Mouse (Mus musculus) kidney, adult 2 months (tissue): ENCODE measurements around the gene Cdc42ep2. TPM values are rescaled to one million over a fixed set of nuclear protein-coding genes. Genes with fewer than 3 reads are reported as not detected.

ENCODE experiments used
- DNase-seq: peaks from one replicate; pipeline ENCODE4 v3.0.0; 2021
- H3K27ac ChIP-seq: fragments of 200-500 bp; 2 replicates; pipeline ENCODE4 v1.5.1; 2012; ENCODE audit warnings: low read depth, low read length, control low read depth, inconsistent platforms; ENCODE audit not compliant: insufficient read depth
- H3K27me3 ChIP-seq: fragments of 200-500 bp; replicated peaks from 2 replicates; pipeline ENCODE4 v1.6.1; 2012; ENCODE audit warnings: mild to moderate bottlenecking, moderate library complexity, low read length, inconsistent platforms; ENCODE audit not compliant: control insufficient read depth, insufficient read depth
- H3K36me3 ChIP-seq: fragments of 200-500 bp; 2 replicates; pipeline ENCODE4 v1.6.1; 2012; ENCODE audit warnings: mild to moderate bottlenecking, moderate library complexity, low read length, inconsistent platforms; ENCODE audit not compliant: control insufficient read depth, insufficient read depth
- H3K4me1 ChIP-seq: fragments of 200-500 bp; 2 replicates; pipeline ENCODE4 v1.6.1; 2011; ENCODE audit warnings: low read length; ENCODE audit not compliant: control insufficient read depth, insufficient read depth
- H3K4me3 ChIP-seq: fragments of 200-500 bp; 2 replicates; pipeline ENCODE4 v1.5.1; 2011; ENCODE audit warnings: mild to moderate bottlenecking, low read depth, low read length, control low read depth; ENCODE audit not compliant: insufficient read depth
- CTCF ChIP-seq: fragments of 200-500 bp; conservative IDR thresholded peaks from 2 replicates; pipeline ENCODE4 v1.5.1; 2011; ENCODE audit warnings: low read depth, mild to moderate bottlenecking, control low read depth, low read length, moderate library complexity, mixed read lengths; ENCODE audit not compliant: insufficient read depth, insufficient read length
- POLR2A ChIP-seq: fragments of 200-500 bp; IDR thresholded peaks from one replicate; pipeline ENCODE4 v1.6.1; 2011; ENCODE audit warnings: low read depth, low read length, control low read depth
- WGBS: fragments of 180-500 bp; shearing (Covaris S2); methylation state at CpG from one replicate; pipeline ENCODE4 v1.1.7; 2018; 5-methylcytosine and 5-hydroxymethylcytosine counted together
- polyA plus RNA-seq: library from polyadenylated mRNA; depleted of rRNA; stranded (reverse); fragments of >200 nt; gene quantifications from 2 replicates; pipeline ENCODE4 v1.2.3, GENCODE M21; 2012; rRNA removed

Cdc42ep2 gene
- polyA plus RNA-seq, result 12.0 and 12.2 TPM in 2 replicates

GRCm38 (mm10) chr19:5924713-5925093, at the start of gene Cdc42ep2:
Gene Cdc42ep2, minus strand, starts transcription at chr19:5924816.
- WGBS, result under 1% methylated on average over 18 of the region's 18 CpGs
- H3K36me3 ChIP-seq, result no peaks in the 10 kb centered on the region
- H3K27ac ChIP-seq, result peak within 1 kb of the TSS; percentile 82
- peak; percentile 98 for DNase-seq
- peaks cover 16% of the 10 kb centered on the region for H3K4me1 ChIP-seq
- H3K27me3 ChIP-seq, result no peaks in the 10 kb centered on the region
- H3K4me3 ChIP-seq, result peak within 1 kb of the TSS; percentile 77
- TF ChIP-seq CTCF (no peak), POLR2A (peak; percentile 89)

DNA sequence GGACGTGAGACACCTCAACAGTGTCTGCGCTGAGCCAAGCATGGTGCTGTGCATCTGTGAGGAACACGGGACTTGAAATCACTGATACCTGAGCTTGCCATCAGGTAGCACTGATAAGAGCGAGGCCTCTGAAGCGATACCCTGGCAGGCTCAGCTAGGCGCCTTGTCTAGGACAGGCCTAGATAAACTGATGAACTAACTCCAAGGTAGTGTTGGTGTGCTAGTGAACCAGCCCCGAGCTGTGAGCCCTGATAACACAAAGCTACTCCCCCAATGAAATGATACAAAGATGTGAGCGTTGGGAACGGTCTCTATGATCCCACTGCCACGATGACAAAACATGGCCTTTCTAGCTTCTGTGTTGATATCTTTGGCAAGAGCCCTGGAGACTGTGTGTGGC, 43.0 kb upstream of the Cdc42ep2 start:
- Histone ChIP-seq H3K36me3 (no peaks in the 10 kb centered on the region), H3K4me1 (peaks cover 5% of the 10 kb centered on the region; the same call in 1 of the 2 replicates), H3K27me3 (no peaks in the 10 kb centered on the region), H3K4me3 (no peak overlapping the region), H3K27ac (no peak overlapping the region)
- 92% methylated on average over 10 of the region's 10 CpGs for WGBS
- TF ChIP-seq CTCF (no peak), POLR2A (no peak)
- DNase-seq, result no peak

- H3K4me1 ChIP-seq, result peaks cover 5% of the 10 kb centered on the region; the same call in 1 of the 2 replicates
- no peak overlapping the region for H3K27ac ChIP-seq
- DNase-seq, result no peak
- no peaks in the 10 kb centered on the region for H3K27me3 ChIP-seq
- TF ChIP-seq CTCF (no peak), POLR2A (no peak)
- no peaks in the 10 kb centered on the region for H3K36me3 ChIP-seq
- WGBS, result 84% methylated on average over 6 of the region's 6 CpGs
- H3K4me3 ChIP-seq, result no peak overlapping the region
These were observed 42.2 kb upstream of the Cdc42ep2 start for GRCm38 (mm10) chr19:5966786-5967185.

GRCm38 (mm10) chr19:5965910-5966309, 41.3 kb upstream of the Cdc42ep2 start:
- no peak for DNase-seq
- H3K36me3 ChIP-seq, result no peaks in the 10 kb centered on the region
- 92% methylated on average over 2 of the region's 2 CpGs for WGBS
- H3K27me3 ChIP-seq, result no peaks in the 10 kb centered on the region
- TF ChIP-seq POLR2A (no peak), CTCF (no peak)
- H3K4me3 ChIP-seq, result no peak overlapping the region
- peaks cover 5% of the 10 kb centered on the region; the same call in 1 of the 2 replicates for H3K4me1 ChIP-seq
- H3K27ac ChIP-seq, result no peak overlapping the region

GRCm38 (mm10) chr19:5965280-5965679, 40.7 kb upstream of the Cdc42ep2 start:
- H3K27ac ChIP-seq, result no peak overlapping the region
- DNase-seq, result peak; percentile 81

DNA sequence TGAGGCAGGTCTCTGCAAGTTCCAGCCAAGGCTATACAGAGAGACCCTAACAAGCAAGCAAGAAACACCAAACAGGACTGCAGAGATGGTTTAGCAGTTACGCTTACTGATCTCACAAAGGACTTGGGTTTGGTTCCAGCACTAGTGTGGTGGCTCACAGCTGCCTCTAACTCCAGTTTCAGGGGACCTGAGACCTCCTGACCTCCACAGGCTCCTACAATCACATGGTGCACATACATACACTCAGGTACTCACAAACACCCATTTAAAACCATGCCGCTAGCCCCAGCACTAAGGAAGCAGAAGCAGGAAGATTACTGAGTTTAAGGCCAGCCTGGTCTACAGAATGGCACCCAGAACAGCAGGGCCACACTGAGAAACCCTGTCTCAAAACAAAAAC, 40.2 kb upstream of the Cdc42ep2 start:
- Histone ChIP-seq H3K4me3 (no peak overlapping the region), H3K36me3 (no peaks in the 10 kb centered on the region), H3K4me1 (peaks cover 5% of the 10 kb centered on the region; the same call in 1 of the 2 replicates), H3K27ac (no peak overlapping the region), H3K27me3 (no peaks in the 10 kb centered on the region)
- WGBS, result 83% methylated on average over 2 of the region's 2 CpGs
- DNase-seq, result no peak
- no peak for TF ChIP-seq CTCF
- TF ChIP-seq POLR2A, result no peak

More at GRCm38 (mm10) chr19:5965280-5965679, 40.7 kb upstream of the Cdc42ep2 start:
- no peaks in the 10 kb centered on the region for H3K36me3 ChIP-seq
- no peak overlapping the region for H3K4me3 ChIP-seq
- peaks cover 5% of the 10 kb centered on the region; the same call in 1 of the 2 replicates for H3K4me1 ChIP-seq
- 17% methylated on average over 4 of the region's 4 CpGs for WGBS
- TF ChIP-seq POLR2A (no peak), CTCF (peak; percentile 94)
- no peaks in the 10 kb centered on the region for H3K27me3 ChIP-seq

DNA sequence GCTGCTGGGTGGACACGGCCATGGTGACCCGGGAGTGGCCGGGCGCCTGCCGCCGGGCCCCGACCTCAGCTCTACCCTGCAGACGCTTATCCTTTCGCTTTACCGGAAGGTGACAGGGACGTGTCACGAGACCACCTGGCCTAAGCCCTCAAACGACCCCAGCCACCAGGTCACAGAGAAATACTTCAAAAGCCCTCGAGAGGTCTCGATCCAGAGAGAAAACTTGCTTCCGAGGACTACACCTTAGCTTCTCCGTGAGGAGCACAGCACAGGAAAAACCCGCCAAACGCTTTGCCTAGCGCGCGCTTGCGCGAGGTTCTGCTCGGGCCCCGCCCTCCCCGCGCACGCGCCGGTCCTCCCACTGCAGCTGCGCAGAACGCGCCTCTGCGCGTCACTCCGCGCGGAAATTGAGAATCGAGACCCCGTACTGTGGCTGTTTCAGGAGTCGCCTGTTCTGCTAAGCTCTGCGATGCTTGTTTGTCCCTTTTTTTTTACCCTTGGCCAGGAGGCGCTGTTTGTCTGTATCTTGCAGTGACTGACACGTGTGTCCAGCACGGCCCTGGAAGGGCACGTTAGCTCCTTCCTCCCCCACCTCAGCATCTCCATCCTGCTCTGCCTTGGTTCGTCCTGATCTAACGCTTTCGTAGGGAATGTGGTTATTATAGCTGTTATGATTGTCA, 39.4 kb upstream of the Cdc42ep2 start, which contains the start of gene Pola2:
TSS of gene Pola2 (minus strand) at position 320 of the 680 bp plus-strand sequence.
- peak within 1 kb of the TSS; percentile 27; the same call in 1 of the 2 replicates for H3K27ac ChIP-seq
- peak within 1 kb of the TSS; percentile 70 for H3K4me3 ChIP-seq
- H3K4me1 ChIP-seq, result peaks cover 5% of the 10 kb centered on the region; the same call in 1 of the 2 replicates
- WGBS, result under 1% methylated on average over 50 of the region's 50 CpGs
- H3K36me3 ChIP-seq, result no peaks in the 10 kb centered on the region
- no peaks in the 10 kb centered on the region for H3K27me3 ChIP-seq
- DNase-seq, result peak; percentile 92
- TF ChIP-seq CTCF, result no peak
- no peak for TF ChIP-seq POLR2A
